Mouse (Mus musculus) hindbrain, embryonic 16.5 days (tissue): ENCODE data around the gene Gemin5. TPM values are rescaled to one million over a fixed set of nuclear protein-coding genes. Genes with fewer than 3 reads are reported as not detected.

Experiments
- ATAC-seq: fragments of 200-750 bp; cut with Nextera tagmentation; 2 replicates; pipeline ENCODE4 v1.8.0; 2017; ENCODE audit warnings: moderate TSS enrichment, moderate library complexity
- H3K27ac ChIP-seq: fragments of 300-500 bp; sonication (generic); 2 replicates; pipeline ENCODE4 v1.5.1; 2014; ENCODE audit warnings: low read depth, mild to moderate bottlenecking, control low read depth, low read length, moderate library complexity
- H3K27me3 ChIP-seq: fragments of 300-500 bp; sonication (generic); replicated peaks from 2 replicates; pipeline ENCODE4 v1.6.1; 2014; ENCODE audit warnings: low read length; ENCODE audit not compliant: control insufficient read depth, insufficient read depth
- H3K36me3 ChIP-seq: fragments of 300-500 bp; sonication (generic); 2 replicates; pipeline ENCODE4 v1.6.1; 2014; ENCODE audit warnings: mild to moderate bottlenecking, low read length, moderate library complexity, mixed read lengths; ENCODE audit not compliant: control insufficient read depth, insufficient read depth
- H3K4me1 ChIP-seq: fragments of 300-500 bp; sonication (generic); 2 replicates; pipeline ENCODE4 v1.6.1; 2014; ENCODE audit warnings: low read depth, low read length; ENCODE audit not compliant: control insufficient read depth, insufficient read depth
- H3K4me2 ChIP-seq: fragments of 300-500 bp; sonication (generic); 2 replicates; pipeline ENCODE4 v1.6.1; 2014; ENCODE audit warnings: mild to moderate bottlenecking, low read length, control low read depth, moderate library complexity
- H3K4me3 ChIP-seq: fragments of 300-500 bp; sonication (generic); 2 replicates; pipeline ENCODE4 v1.5.1; 2014; ENCODE audit warnings: mild to moderate bottlenecking, low read length, control low read depth, moderate library complexity
- H3K9ac ChIP-seq: fragments of 300-500 bp; sonication (generic); 2 replicates; pipeline ENCODE4 v1.6.1; 2014; ENCODE audit warnings: low read depth, mild to moderate bottlenecking, control low read depth, low read length, moderate library complexity
- H3K9me3 ChIP-seq: fragments of 300-500 bp; sonication (generic); 2 replicates; pipeline ENCODE4 v1.6.1; 2014; ENCODE audit warnings: mild to moderate bottlenecking, low read length, moderate library complexity; ENCODE audit not compliant: control insufficient read depth
- WGBS: fragments of 180-500 bp; shearing (Covaris S2); extraction: QIAGEN DNeasy Blood & Tissue Kit; methylation state at CpG from one replicate; pipeline ENCODE4 v1.1.7; 2014; 5-methylcytosine and 5-hydroxymethylcytosine counted together
- polyA plus RNA-seq: library from polyadenylated mRNA; unstranded; fragments of >200 nt; fragmentation: Nextera tagmentation; extraction: Ambion mirVana; gene quantifications from 2 replicates; pipeline ENCODE4 v1.2.1, GENCODE M21; 2015

Gene Gemin5
- polyA plus RNA-seq, 1 experiment from 2014 or later = 13.4 TPM

DNA sequence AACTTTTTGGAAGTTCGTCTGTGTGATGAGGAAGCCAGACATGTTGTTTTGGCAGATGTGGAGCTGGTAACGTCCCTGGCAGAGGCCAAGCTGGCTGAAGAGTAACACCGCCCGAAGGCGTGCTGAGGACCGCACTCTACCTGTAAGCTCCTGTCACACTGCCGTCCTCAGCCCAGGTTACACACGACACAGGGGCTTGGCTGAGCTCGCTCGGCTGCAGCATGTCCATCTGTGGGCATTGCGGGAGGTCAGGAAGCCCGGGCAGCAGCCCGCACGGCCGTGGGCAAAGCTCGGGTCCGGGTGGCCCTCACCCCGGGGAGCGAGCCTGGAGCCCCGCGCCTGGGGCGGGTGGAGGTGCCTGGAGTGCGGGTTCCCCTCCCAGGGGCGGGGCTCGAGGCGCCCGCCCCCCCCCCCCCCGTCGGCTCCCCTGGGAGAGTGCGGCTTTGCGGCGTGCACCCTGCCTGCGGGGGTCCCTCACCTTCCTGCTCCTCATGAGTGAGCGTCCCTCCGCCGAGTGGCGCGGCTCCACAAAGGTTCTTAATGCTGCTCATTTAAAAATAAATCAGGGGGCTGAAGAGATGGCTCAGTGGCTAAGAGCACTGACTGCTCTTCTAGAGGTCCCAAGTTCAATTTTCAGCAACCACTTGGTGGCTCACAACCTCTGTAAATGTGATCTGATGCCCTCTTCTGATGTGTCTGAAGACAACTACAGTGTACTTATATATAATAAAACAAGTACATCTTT is 70.5 kb downstream of the Gemin5 start:
- Histone ChIP-seq H3K4me2 (peak overlapping the region; percentile 69), H3K36me3 (no peaks in the 10 kb centered on the region), H3K9ac (peak overlapping the region; percentile 53), H3K27ac (no peak overlapping the region), H3K9me3 (no peaks in the 10 kb centered on the region), H3K4me3 (peak overlapping the region; percentile 37), H3K27me3 (peaks cover 11% of the 10 kb centered on the region), H3K4me1 (peaks cover 4% of the 10 kb centered on the region; the same call in 1 of the 2 replicates)
- no peak for ATAC-seq
- 3% methylated on average over 30 of the region's 38 CpGs for WGBS

- H3K4me3 ChIP-seq = no peak overlapping the region; the same call in 1 of the 2 replicates
- H3K27me3 ChIP-seq = peaks cover 11% of the 10 kb centered on the region
- no peaks in the 10 kb centered on the region for H3K36me3 ChIP-seq
- H3K9me3 ChIP-seq = no peaks in the 10 kb centered on the region
- H3K4me1 ChIP-seq = peaks cover 4% of the 10 kb centered on the region; the same call in 1 of the 2 replicates
- H3K9ac ChIP-seq = no peak overlapping the region
- peak overlapping the region; percentile 69 for H3K4me2 ChIP-seq
- no peak overlapping the region for H3K27ac ChIP-seq
- 52% methylated on average over 20 of the region's 20 CpGs for WGBS
- no peak for ATAC-seq
Measured at GRCm38 (mm10) chr11:58096821-58097620, 71.3 kb downstream of the Gemin5 start.

GRCm38 (mm10) chr11:58096160-58096559 is 72.2 kb downstream of the Gemin5 start:
- Histone ChIP-seq H3K9ac (no peak overlapping the region), H3K9me3 (no peaks in the 10 kb centered on the region), H3K4me1 (peaks cover 4% of the 10 kb centered on the region; the same call in 1 of the 2 replicates), H3K36me3 (no peaks in the 10 kb centered on the region), H3K27me3 (peaks cover 11% of the 10 kb centered on the region), H3K4me2 (no peak overlapping the region), H3K4me3 (no peak overlapping the region), H3K27ac (no peak overlapping the region)
- 83% methylated on average over 5 of the region's 5 CpGs for WGBS
- no peak for ATAC-seq

DNA sequence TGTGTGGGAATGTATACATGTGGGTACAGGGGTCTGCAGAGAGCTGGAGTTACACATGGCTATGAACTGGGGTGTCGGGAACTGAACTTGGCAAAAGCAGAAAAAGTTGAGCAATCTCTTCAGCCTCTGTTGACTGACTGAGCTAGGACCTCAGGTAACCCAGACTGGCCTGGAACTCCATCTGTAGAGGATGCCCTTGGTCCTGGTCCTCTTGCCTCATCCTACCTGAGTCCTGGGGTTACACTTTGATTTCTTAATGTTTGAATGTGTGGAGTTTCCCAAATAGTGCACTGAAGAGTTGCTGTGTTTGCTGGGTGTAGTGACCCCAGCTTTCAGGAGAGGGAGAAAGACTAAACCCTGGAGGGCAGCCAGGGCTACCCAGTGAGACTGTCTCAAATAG is 72.8 kb downstream of the Gemin5 start:
- H3K4me2 ChIP-seq = no peak overlapping the region
- H3K9me3 ChIP-seq = no peaks in the 10 kb centered on the region
- 100% methylated on average over 1 of the region's 1 CpGs for WGBS
- peaks cover 4% of the 10 kb centered on the region; the same call in 1 of the 2 replicates for H3K4me1 ChIP-seq
- no peak overlapping the region for H3K9ac ChIP-seq
- peaks cover 11% of the 10 kb centered on the region for H3K27me3 ChIP-seq
- no peak for ATAC-seq
- H3K36me3 ChIP-seq = no peaks in the 10 kb centered on the region
- H3K4me3 ChIP-seq = no peak overlapping the region
- no peak overlapping the region for H3K27ac ChIP-seq

GRCm38 (mm10) chr11:58094766-58095165 is 73.6 kb downstream of the Gemin5 start:
- 68% methylated on average over 4 of the region's 4 CpGs for WGBS
- no peaks in the 10 kb centered on the region for H3K36me3 ChIP-seq
- H3K4me3 ChIP-seq = no peak overlapping the region
- peaks cover 4% of the 10 kb centered on the region; the same call in 1 of the 2 replicates for H3K4me1 ChIP-seq
- H3K9me3 ChIP-seq = no peaks in the 10 kb centered on the region
- H3K9ac ChIP-seq = no peak overlapping the region
- no peak overlapping the region for H3K27ac ChIP-seq
- no peak overlapping the region for H3K4me2 ChIP-seq
- no peak for ATAC-seq
- peaks cover 11% of the 10 kb centered on the region for H3K27me3 ChIP-seq

DNA sequence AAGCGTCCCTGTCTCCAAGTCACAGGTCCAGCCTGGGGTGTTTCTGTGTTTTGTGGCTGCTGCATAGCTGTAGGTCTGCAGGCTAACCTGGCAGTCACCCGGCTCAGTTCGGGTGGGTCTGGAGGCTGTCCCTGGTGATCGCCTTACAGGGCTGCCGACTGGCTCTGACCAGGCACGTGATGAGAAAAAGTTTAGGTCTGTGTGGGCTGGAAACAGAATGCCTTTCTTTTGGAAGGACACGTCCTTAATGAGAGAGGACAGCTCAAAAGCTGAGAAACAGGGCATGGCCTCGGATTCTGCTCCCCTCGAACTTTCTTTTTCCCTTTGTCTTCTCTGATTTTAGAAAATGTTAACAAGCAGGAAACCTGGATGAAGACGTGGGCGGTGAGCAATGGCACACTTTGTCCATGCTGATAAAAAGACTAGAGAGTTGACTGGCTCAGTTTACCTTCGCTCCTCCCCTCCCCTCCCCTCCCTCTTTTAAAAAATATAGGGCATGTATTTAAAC is 75.3 kb downstream of the Gemin5 start, which contains the start of gene Gm12248:
Gene Gm12248 (minus strand): TSS at position 114 of the 508 bp plus-strand sequence.
- H3K4me1 ChIP-seq = peaks cover 4% of the 10 kb centered on the region; the same call in 1 of the 2 replicates
- no peak within 1 kb of the TSS for H3K4me2 ChIP-seq
- ATAC-seq = no peak
- no peak within 1 kb of the TSS for H3K27ac ChIP-seq
- peaks cover 6% of the 10 kb centered on the region; the same call in 1 of the 2 replicates for H3K27me3 ChIP-seq
- no peak within 1 kb of the TSS for H3K9ac ChIP-seq
- no peak within 1 kb of the TSS for H3K4me3 ChIP-seq
- WGBS = 22% methylated on average over 12 of the region's 12 CpGs
- no peaks in the 10 kb centered on the region for H3K36me3 ChIP-seq
- no peaks in the 10 kb centered on the region for H3K9me3 ChIP-seq

DNA sequence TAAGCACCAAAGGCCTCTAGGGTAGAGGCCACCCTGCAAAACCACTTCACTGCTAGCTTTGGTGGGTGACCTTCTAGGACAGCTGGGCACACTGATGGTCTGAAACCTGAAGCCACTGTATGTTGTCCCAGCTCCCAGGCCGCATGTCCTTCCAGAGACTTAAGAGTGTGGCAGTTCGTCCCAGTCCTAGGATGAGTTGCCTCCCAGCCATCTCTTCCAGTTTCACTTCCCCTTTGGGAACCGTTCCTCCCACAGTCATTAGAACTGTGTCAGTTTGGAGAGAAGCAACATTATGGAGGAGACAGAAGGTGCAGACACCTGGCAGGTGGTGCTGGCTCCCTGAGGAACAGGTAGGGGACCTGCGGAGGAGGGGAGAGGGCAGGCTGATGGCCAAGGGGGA is 75.8 kb downstream of the Gemin5 start:
- peaks cover under 1% of the 10 kb centered on the region; the same call in 1 of the 2 replicates for H3K4me1 ChIP-seq
- H3K27ac ChIP-seq = no peak overlapping the region
- no peak for ATAC-seq
- 63% methylated on average over 4 of the region's 4 CpGs for whole genome bisulfite sequencing
- no peaks in the 10 kb centered on the region for H3K36me3 ChIP-seq
- H3K27me3 ChIP-seq = peaks cover 6% of the 10 kb centered on the region; the same call in 1 of the 2 replicates
- H3K4me3 ChIP-seq = no peak overlapping the region
- H3K9ac ChIP-seq = no peak overlapping the region
- no peaks in the 10 kb centered on the region for H3K9me3 ChIP-seq
- no peak overlapping the region for H3K4me2 ChIP-seq

DNA sequence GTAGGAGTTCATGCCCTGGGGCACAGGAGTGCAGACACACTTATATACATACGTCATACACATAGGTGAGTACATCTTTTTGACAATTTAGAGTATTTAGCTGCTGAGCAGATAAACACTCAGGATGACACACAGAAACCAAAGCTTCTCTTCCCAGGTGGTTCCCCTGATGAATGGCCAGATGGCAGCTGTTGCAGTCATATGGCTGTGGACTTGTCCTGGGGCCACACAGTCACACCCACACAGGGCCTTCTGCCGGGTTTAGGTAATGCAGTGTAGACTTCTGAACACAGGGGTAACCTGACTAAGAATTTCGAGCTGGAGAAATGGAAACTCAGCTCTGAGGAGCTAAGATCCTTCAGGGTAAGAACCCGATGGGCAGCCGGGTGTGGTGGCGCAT is 86.6 kb downstream of the Gemin5 start:
- no peak overlapping the region for H3K27ac ChIP-seq
- WGBS = 89% methylated on average over 6 of the region's 6 CpGs
- H3K9me3 ChIP-seq = no peaks in the 10 kb centered on the region
- no peak overlapping the region for H3K4me2 ChIP-seq
- H3K4me1 ChIP-seq = no peaks in the 10 kb centered on the region
- no peaks in the 10 kb centered on the region for H3K27me3 ChIP-seq
- no peaks in the 10 kb centered on the region for H3K36me3 ChIP-seq
- no peak overlapping the region for H3K4me3 ChIP-seq
- ATAC-seq = no peak
- no peak overlapping the region for H3K9ac ChIP-seq

DNA sequence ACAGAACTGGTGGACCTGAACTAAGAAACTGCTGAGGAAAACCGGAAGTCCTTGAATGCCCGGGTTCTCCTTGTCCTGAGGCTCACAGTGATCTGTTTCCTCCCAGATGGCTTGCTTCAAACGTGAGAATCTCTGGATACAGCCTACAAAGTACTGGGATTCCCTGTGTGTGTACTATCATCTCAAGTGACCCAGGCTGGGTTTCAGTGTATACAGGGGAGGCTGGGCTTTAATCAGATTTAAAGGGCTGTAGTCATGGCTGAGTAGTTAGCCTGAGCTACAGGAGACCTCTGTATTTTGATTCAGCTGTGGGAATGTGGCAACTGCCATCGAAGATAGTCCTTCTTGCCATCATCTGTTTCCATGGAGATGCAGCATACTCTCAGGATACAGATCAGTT is 91.1 kb downstream of the Gemin5 start:
- Histone ChIP-seq H3K36me3 (no peaks in the 10 kb centered on the region), H3K4me3 (no peak overlapping the region), H3K9me3 (no peaks in the 10 kb centered on the region), H3K27me3 (no peaks in the 10 kb centered on the region), H3K27ac (no peak overlapping the region), H3K4me1 (no peaks in the 10 kb centered on the region), H3K9ac (no peak overlapping the region), H3K4me2 (no peak overlapping the region)
- no peak for ATAC-seq
- 65% methylated on average over 4 of the region's 4 CpGs for WGBS
